Comparison of ENCODE assay signal across 16 mouse cellular contexts in the genomic region with DNA sequence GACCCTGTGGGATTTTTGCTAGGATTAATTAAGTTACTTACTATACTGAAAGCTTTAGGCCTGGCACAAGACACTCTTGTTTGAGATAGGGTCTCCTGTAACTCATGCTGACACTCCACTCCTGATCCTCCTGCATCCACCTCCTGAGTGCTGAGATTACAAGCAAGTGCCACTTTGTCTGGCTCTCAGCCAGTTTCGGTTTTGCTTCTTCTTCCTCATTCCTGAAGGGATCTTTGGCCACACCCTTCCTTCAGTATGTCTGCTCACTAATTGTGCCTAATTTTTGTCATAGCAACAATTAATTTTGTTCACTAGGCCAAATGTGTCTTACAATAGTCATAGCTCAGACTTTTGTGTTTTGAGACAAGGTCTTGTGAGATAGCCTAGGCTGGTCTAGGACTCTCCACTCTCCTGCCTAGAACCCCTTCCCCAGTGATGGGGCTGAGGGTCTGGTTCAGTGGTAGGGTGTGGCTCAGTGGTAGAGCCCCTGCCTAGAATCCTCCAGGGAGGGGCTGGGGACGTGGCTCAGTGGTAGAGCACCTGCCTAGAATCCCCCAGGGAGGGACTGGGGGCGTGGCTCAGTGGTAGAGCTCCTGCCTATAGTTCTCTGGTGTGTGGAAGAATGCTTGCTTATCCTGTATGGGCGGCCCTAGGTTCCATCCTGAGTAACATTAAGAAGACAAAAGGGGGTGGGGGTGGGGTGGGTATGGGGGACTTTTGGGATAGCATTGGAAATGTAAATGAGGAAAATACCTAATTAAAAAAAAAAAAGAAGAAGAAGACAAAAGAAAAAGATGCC. TPM values are rescaled to one million over a fixed set of nuclear protein-coding genes. Genes with fewer than 3 reads are reported as not detected.
DNase-seq lines count a peak whose midpoint lies in the region; ATAC-seq lines count a peak whose summit lies in the region.
"Had no signal": no experiment of that assay in that cellular context is flagged by ENCODE, and none has a peak within 500 bp of the region (broad histone marks: within the 10 kb centered on the region; RNA-seq: fewer than 3 reads in every experiment).

No protein-coding gene starts in this region.

- no peak overlapping the region for H3K9ac ChIP-seq in embryonic facial prominence, embryonic 13.5 days
- H3K9ac ChIP-seq: heart, embryonic 15.5 days; hindbrain, embryonic 13.5 days; liver, embryonic 12.5 days; neural tube, embryonic 12.5 days had no signal

- no peak for DNase-seq in embryonic facial prominence, embryonic 10.5 days (ENCODE audit: low spot score)
- DNase-seq in spleen, postnatal 36 days (ENCODE audit: low spot score in 2 of 2), result peak; percentile 33 to 53
- no peak for DNase-seq in spleen, adult 12 weeks (ENCODE audit: low spot score)
- peak; percentile 39 for DNase-seq in lung, postnatal 10 days
- DNase-seq in right cerebral cortex, postnatal 14 days, result no peak
- no peak for DNase-seq in cerebellum, postnatal 10 days
- no peak for DNase-seq in neural tube, embryonic 10.5 days (ENCODE audit: extremely low spot score, low spot score)
- DNase-seq: adrenal gland, postnatal 10 days; cerebellum, postnatal 36 days; retina, postnatal 1 day had no signal

- no peak overlapping the region for H3K4me3 ChIP-seq in embryonic facial prominence, embryonic 13.5 days
- no peak overlapping the region for H3K4me3 ChIP-seq in embryonic facial prominence, embryonic 10.5 days
- H3K4me3 ChIP-seq: heart, embryonic 15.5 days; hindbrain, embryonic 13.5 days; liver, embryonic 12.5 days; neural tube, embryonic 12.5 days had no signal

- H3K36me3 ChIP-seq in embryonic facial prominence, embryonic 13.5 days, result no peaks in the 10 kb centered on the region
- no peaks in the 10 kb centered on the region for H3K36me3 ChIP-seq in embryonic facial prominence, embryonic 10.5 days (replicated peaks)
- H3K36me3 ChIP-seq: heart, embryonic 15.5 days; hindbrain, embryonic 13.5 days; liver, embryonic 12.5 days; neural tube, embryonic 12.5 days had no signal

- peaks cover 13% of the 10 kb centered on the region for H3K4me1 ChIP-seq in embryonic facial prominence, embryonic 13.5 days
- peaks cover 28% of the 10 kb centered on the region for H3K4me1 ChIP-seq in embryonic facial prominence, embryonic 10.5 days
- H3K4me1 ChIP-seq: liver, embryonic 12.5 days had no signal

- no peaks in the 10 kb centered on the region for H3K9me3 ChIP-seq in embryonic facial prominence, embryonic 13.5 days
- 0 out of 2 replicates have a peak, but pooled peaks cover 3% of the 10 kb centered on the region for H3K9me3 ChIP-seq in embryonic facial prominence, embryonic 10.5 days
- H3K9me3 ChIP-seq: heart, embryonic 15.5 days; liver, embryonic 12.5 days; neural tube, embryonic 12.5 days had no signal

- WGBS in embryonic facial prominence, embryonic 13.5 days, result 74% methylated on average over 4 of the region's 4 CpGs
- 78% methylated on average over 4 of the region's 4 CpGs for WGBS in embryonic facial prominence, embryonic 10.5 days

- peaks cover 51% of the 10 kb centered on the region for H3K27me3 ChIP-seq in embryonic facial prominence, embryonic 13.5 days
- H3K27me3 ChIP-seq in embryonic facial prominence, embryonic 10.5 days (replicated peaks; ENCODE audit: low read depth, poor library complexity, severe bottlenecking), result peaks cover 45% of the 10 kb centered on the region
- H3K27me3 ChIP-seq: Patski had no signal

- peak; percentile 32; the same call in 1 of the 2 replicates for ATAC-seq in embryonic facial prominence, embryonic 13.5 days (ENCODE audit: insufficient number of reproducible peaks, insufficient read depth, low FRiP score, low TSS enrichment, low read depth)
- ATAC-seq: liver, embryonic 12.5 days had no signal

- H3K4me2 ChIP-seq in embryonic facial prominence, embryonic 13.5 days, result no peak overlapping the region
- H3K4me2 ChIP-seq: heart, embryonic 15.5 days; hindbrain, embryonic 13.5 days; liver, embryonic 12.5 days; neural tube, embryonic 12.5 days had no signal

- H3K27ac ChIP-seq in embryonic facial prominence, embryonic 13.5 days, result no peak overlapping the region
- H3K27ac ChIP-seq in embryonic facial prominence, embryonic 10.5 days (replicated peaks), result no peak overlapping the region
- H3K27ac ChIP-seq: heart, embryonic 15.5 days; hindbrain, embryonic 13.5 days; liver, embryonic 12.5 days; neural tube, embryonic 12.5 days had no signal

RNA-seq across cellular contexts. Expression of a gene that starts 16.6 kb away (rescaled TPM):
- polyA plus RNA-seq in embryonic facial prominence, embryonic 13.5 days (2015; fragmentation: Nextera tagmentation; extraction: Ambion mirVana), result 78.6 and 82.7 TPM in 2 replicates
- 75.3 and 77.8 TPM in 2 replicates for polyA plus RNA-seq in embryonic facial prominence, embryonic 10.5 days (2016; fragmentation: Nextera tagmentation; extraction: Ambion mirVana)

Comparison
In these comparisons a context has a peak if more than half of its experiments do, and no peak if none do; other contexts are left out.
1. DNase-seq: peak in spleen, postnatal 36 days (2 of 2) and lung, postnatal 10 days (single experiment); none in embryonic facial prominence, embryonic 10.5 days (single experiment), spleen, adult 12 weeks (single experiment), right cerebral cortex, postnatal 14 days (single experiment), cerebellum, postnatal 10 days (0 of 2) and neural tube, embryonic 10.5 days (single experiment).